Mouse (Mus musculus) forebrain, embryonic 16.5 days (tissue): ENCODE data around the gene Gm20388. TPM values are rescaled to one million over a fixed set of nuclear protein-coding genes. Genes with fewer than 3 reads are reported as not detected.

ENCODE experiments used
- ATAC-seq: fragments of 200-750 bp; cut with Nextera tagmentation; 2 replicates; pipeline ENCODE4 v1.8.0; 2017; ENCODE audit warnings: mild to moderate bottlenecking, moderate library complexity
- H3K27ac ChIP-seq: fragments of 300-500 bp; sonication (generic); 2 replicates; pipeline ENCODE4 v1.5.1; 2014; ENCODE audit warnings: low read length, control low read depth
- H3K27me3 ChIP-seq: fragments of 300-500 bp; sonication (generic); replicated peaks from 2 replicates; pipeline ENCODE4 v1.6.1; 2014; ENCODE audit warnings: low read length; ENCODE audit not compliant: control insufficient read depth, insufficient read depth
- H3K36me3 ChIP-seq: fragments of 300-500 bp; sonication (generic); 2 replicates; pipeline ENCODE4 v1.6.1; 2014; ENCODE audit not compliant: control insufficient read depth, insufficient read depth
- H3K4me1 ChIP-seq: fragments of 300-500 bp; sonication (generic); replicated peaks from 2 replicates; pipeline ENCODE4 v1.6.1; 2014; ENCODE audit warnings: low read length; ENCODE audit not compliant: control insufficient read depth, insufficient read depth
- H3K4me2 ChIP-seq: fragments of 300-500 bp; sonication (generic); 2 replicates; pipeline ENCODE4 v1.6.1; 2014; ENCODE audit warnings: mild to moderate bottlenecking, low read length, control low read depth
- H3K4me3 ChIP-seq: fragments of 300-500 bp; sonication (generic); replicated peaks from 2 replicates; pipeline ENCODE4 v1.5.1; 2014; ENCODE audit warnings: mild to moderate bottlenecking, low read length, control low read depth
- H3K9ac ChIP-seq: fragments of 300-500 bp; sonication (generic); replicated peaks from 2 replicates; pipeline ENCODE4 v1.6.1; 2014; ENCODE audit warnings: low read depth, low read length, control low read depth
- H3K9me3 ChIP-seq: fragments of 300-500 bp; sonication (generic); 2 replicates; pipeline ENCODE4 v1.6.1; 2016; ENCODE audit warnings: low read length; ENCODE audit not compliant: control insufficient read depth
- WGBS: fragments of 180-500 bp; shearing (Covaris S2); extraction: QIAGEN DNeasy Blood & Tissue Kit; methylation state at CpG from one replicate; pipeline ENCODE4 v1.1.7; 2014; 5-methylcytosine and 5-hydroxymethylcytosine counted together
- polyA plus RNA-seq: library from polyadenylated mRNA; unstranded; fragments of >200 nt; fragmentation: Nextera tagmentation; extraction: Ambion mirVana; gene quantifications from 2 replicates; pipeline ENCODE4 v1.2.1, GENCODE M21; 2015

Gene Gm20388
- polyA plus RNA-seq, 1 experiment from 2014 or later: 4.7 TPM

- Histone ChIP-seq H3K36me3 (no peaks in the 10 kb centered on the region), H3K27ac (no peak overlapping the region), H3K27me3 (no peaks in the 10 kb centered on the region; the same call in 1 of the 2 replicates), H3K4me2 (no peak overlapping the region), H3K4me1 (no peaks in the 10 kb centered on the region), H3K9me3 (no peaks in the 10 kb centered on the region), H3K9ac (no peak overlapping the region), H3K4me3 (no peak overlapping the region)
- no peak for ATAC-seq
- WGBS: 81% methylated on average over 16 of the region's 16 CpGs
Measured at GRCm38 (mm10) chr8:121196726-121197668, 1286.4 kb downstream of the Gm20388 start.

- Histone ChIP-seq H3K4me2 (no peak overlapping the region), H3K4me3 (no peak overlapping the region), H3K4me1 (peaks cover 10% of the 10 kb centered on the region), H3K9ac (no peak overlapping the region), H3K27ac (no peak overlapping the region), H3K36me3 (no peaks in the 10 kb centered on the region), H3K27me3 (no peaks in the 10 kb centered on the region), H3K9me3 (no peaks in the 10 kb centered on the region)
- ATAC-seq: no peak
- 78% methylated on average over 12 of the region's 12 CpGs for WGBS
Measured at GRCm38 (mm10) chr8:121200069-121200468, 1289.4 kb downstream of the Gm20388 start.

GRCm38 (mm10) chr8:121200979-121201378, 1290.3 kb downstream of the Gm20388 start:
- Histone ChIP-seq H3K4me2 (no peak overlapping the region), H3K4me3 (no peak overlapping the region), H3K27me3 (no peaks in the 10 kb centered on the region), H3K36me3 (no peaks in the 10 kb centered on the region), H3K4me1 (peaks cover 10% of the 10 kb centered on the region), H3K9ac (no peak overlapping the region), H3K27ac (no peak overlapping the region), H3K9me3 (no peaks in the 10 kb centered on the region)
- no peak for ATAC-seq
- 59% methylated on average over 3 of the region's 3 CpGs for WGBS

- ATAC-seq: no peak
- WGBS: 80% methylated on average over 7 of the region's 7 CpGs
- Histone ChIP-seq H3K4me3 (no peak overlapping the region), H3K9me3 (no peaks in the 10 kb centered on the region), H3K4me2 (no peak overlapping the region), H3K27me3 (no peaks in the 10 kb centered on the region), H3K9ac (no peak overlapping the region), H3K4me1 (peaks cover 10% of the 10 kb centered on the region), H3K36me3 (no peaks in the 10 kb centered on the region), H3K27ac (no peak overlapping the region)
Measured at GRCm38 (mm10) chr8:121201651-121202050, 1291.0 kb downstream of the Gm20388 start.

GRCm38 (mm10) chr8:121203612-121204376, 1293.2 kb downstream of the Gm20388 start:
- Histone ChIP-seq H3K4me3 (no peak overlapping the region), H3K9me3 (no peaks in the 10 kb centered on the region), H3K36me3 (no peaks in the 10 kb centered on the region), H3K4me2 (no peak overlapping the region), H3K9ac (no peak overlapping the region), H3K4me1 (peaks cover 13% of the 10 kb centered on the region), H3K27ac (0 out of 2 replicates have a peak overlapping the region, but pooled peaks have one; percentile 8), H3K27me3 (no peaks in the 10 kb centered on the region)
- WGBS: 52% methylated on average over 19 of the region's 19 CpGs
- peak; percentile 68 for ATAC-seq

GRCm38 (mm10) chr8:121207171-121207570, 1296.5 kb downstream of the Gm20388 start:
- Histone ChIP-seq H3K9me3 (no peaks in the 10 kb centered on the region), H3K27ac (no peak overlapping the region), H3K9ac (no peak overlapping the region), H3K4me1 (peaks cover 19% of the 10 kb centered on the region), H3K4me2 (no peak overlapping the region), H3K36me3 (no peaks in the 10 kb centered on the region), H3K27me3 (no peaks in the 10 kb centered on the region), H3K4me3 (no peak overlapping the region)
- 82% methylated on average over 2 of the region's 2 CpGs for WGBS
- no peak for ATAC-seq

- H3K9ac ChIP-seq: no peak overlapping the region
- H3K4me1 ChIP-seq: peaks cover 10% of the 10 kb centered on the region
- ATAC-seq: no peak
- H3K27ac ChIP-seq: no peak overlapping the region
- H3K4me2 ChIP-seq: no peak overlapping the region
- 0 out of 2 replicates have a peak, but pooled peaks cover 2% of the 10 kb centered on the region for H3K9me3 ChIP-seq
- no peaks in the 10 kb centered on the region for H3K36me3 ChIP-seq
- H3K27me3 ChIP-seq: no peaks in the 10 kb centered on the region
- 87% methylated on average over 3 of the region's 3 CpGs for WGBS
- no peak overlapping the region for H3K4me3 ChIP-seq
Measured at GRCm38 (mm10) chr8:121210627-121211026, 1300.0 kb downstream of the Gm20388 start.

GRCm38 (mm10) chr8:121213236-121213635, 1302.6 kb downstream of the Gm20388 start:
- peaks cover 10% of the 10 kb centered on the region for H3K4me1 ChIP-seq
- no peaks in the 10 kb centered on the region for H3K36me3 ChIP-seq
- H3K27me3 ChIP-seq: no peaks in the 10 kb centered on the region
- no peak for ATAC-seq
- H3K4me2 ChIP-seq: no peak overlapping the region
- no peak overlapping the region for H3K27ac ChIP-seq
- WGBS: 52% methylated on average over 15 of the region's 15 CpGs
- 0 out of 2 replicates have a peak, but pooled peaks cover 2% of the 10 kb centered on the region for H3K9me3 ChIP-seq
- H3K4me3 ChIP-seq: no peak overlapping the region
- H3K9ac ChIP-seq: no peak overlapping the region

- 0 out of 2 replicates have a peak, but pooled peaks cover 2% of the 10 kb centered on the region for H3K9me3 ChIP-seq
- no peak overlapping the region for H3K4me3 ChIP-seq
- H3K27me3 ChIP-seq: no peaks in the 10 kb centered on the region
- no peak overlapping the region for H3K27ac ChIP-seq
- H3K36me3 ChIP-seq: no peaks in the 10 kb centered on the region
- H3K9ac ChIP-seq: no peak overlapping the region
- no peak for ATAC-seq
- 63% methylated on average over 10 of the region's 10 CpGs for WGBS
- peaks cover 8% of the 10 kb centered on the region for H3K4me1 ChIP-seq
- H3K4me2 ChIP-seq: no peak overlapping the region
Measured at GRCm38 (mm10) chr8:121213651-121214050, 1303.0 kb downstream of the Gm20388 start.
